Mouse (Mus musculus): Measurements from ENCODE around the gene Sgca. TPM values are rescaled to one million over a fixed set of nuclear protein-coding genes. Genes with fewer than 3 reads are reported as not detected.

Gene Sgca
- polyA plus RNA-seq, 1 experiment from 2014 or later = 0.60 TPM

DNA sequence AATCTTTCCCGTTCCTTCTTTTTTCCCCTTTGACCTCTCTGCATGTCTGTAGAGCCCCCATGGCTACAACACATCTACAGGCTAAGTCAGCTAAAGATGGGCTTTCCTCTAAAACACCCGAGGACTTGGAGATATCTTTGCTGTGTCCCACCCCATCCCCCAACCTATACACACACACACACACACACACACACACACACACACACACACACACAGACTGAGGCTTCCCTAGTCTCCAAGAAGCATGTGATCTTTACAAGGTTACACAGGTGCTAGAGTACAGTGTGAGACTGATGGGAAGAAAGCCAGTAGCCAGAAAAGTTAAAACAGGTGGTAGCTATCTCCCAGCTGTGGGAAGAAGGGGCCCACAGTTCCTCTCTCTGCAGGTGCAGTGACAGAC, 10.3 kb upstream of the Sgca start:
- Histone ChIP-seq H3K4me3 (ENCODE audit: low read depth, low read length) (no peak overlapping the region), H3K9me3 (ENCODE audit: control insufficient read depth, low read length) (no peaks in the 10 kb centered on the region), H3K4me1 (ENCODE audit: control insufficient read depth, insufficient read depth, low read length) (peaks cover 20% of the 10 kb centered on the region), H3K27ac (replicated peaks; ENCODE audit: low read depth, low read length) (no peak overlapping the region), H3K27me3 (ENCODE audit: control insufficient read depth, insufficient read depth, low read length) (no peaks in the 10 kb centered on the region), H3K4me2 (ENCODE audit: low read depth, severe bottlenecking) (no peak overlapping the region), H3K9ac (ENCODE audit: low read length) (no peak overlapping the region), H3K36me3 (ENCODE audit: control insufficient read depth, insufficient read depth, low read length) (no peaks in the 10 kb centered on the region)
- no peak for DNase-seq (ENCODE audit: low spot score)
- WGBS = 77% methylated on average over 2 of the region's 2 CpGs
- ATAC-seq (ENCODE audit: insufficient number of reproducible peaks, low FRiP score, low TSS enrichment, low read depth) = no peak

- Histone ChIP-seq H3K4me2 (ENCODE audit: low read depth, severe bottlenecking) (no peak overlapping the region), H3K4me1 (ENCODE audit: control insufficient read depth, insufficient read depth, low read length) (peaks cover 20% of the 10 kb centered on the region)
- WGBS = 79% methylated on average over 5 of the region's 5 CpGs
Observed at GRCm38 (mm10) chr11:94985822-94986221, 9.7 kb upstream of the Sgca start.

GRCm38 (mm10) chr11:94985140-94985539, 9.0 kb upstream of the Sgca start:
- H3K27me3 ChIP-seq (ENCODE audit: control insufficient read depth, insufficient read depth, low read length) = no peaks in the 10 kb centered on the region
- no peaks in the 10 kb centered on the region for H3K36me3 ChIP-seq (ENCODE audit: control insufficient read depth, insufficient read depth, low read length)
- no peak overlapping the region for H3K27ac ChIP-seq (replicated peaks; ENCODE audit: low read depth, low read length)
- WGBS = 49% methylated on average over 1 of the region's 1 CpGs
- peaks cover 14% of the 10 kb centered on the region for H3K4me1 ChIP-seq (ENCODE audit: control insufficient read depth, insufficient read depth, low read length)
- H3K4me2 ChIP-seq (ENCODE audit: low read depth, severe bottlenecking) = no peak overlapping the region
- no peak overlapping the region for H3K9ac ChIP-seq (ENCODE audit: low read length)
- DNase-seq (ENCODE audit: low spot score) (peak; percentile 38), ATAC-seq (ENCODE audit: insufficient number of reproducible peaks, low FRiP score, low TSS enrichment, low read depth) (no peak)
- no peaks in the 10 kb centered on the region for H3K9me3 ChIP-seq (ENCODE audit: control insufficient read depth, low read length)
- H3K4me3 ChIP-seq (ENCODE audit: low read depth, low read length) = no peak overlapping the region

More at GRCm38 (mm10) chr11:94985822-94986221, 9.7 kb upstream of the Sgca start:
- DNase-seq (ENCODE audit: low spot score) = no peak
- H3K27ac ChIP-seq (replicated peaks; ENCODE audit: low read depth, low read length) = no peak overlapping the region
- no peaks in the 10 kb centered on the region for H3K9me3 ChIP-seq (ENCODE audit: control insufficient read depth, low read length)
- H3K9ac ChIP-seq (ENCODE audit: low read length) = no peak overlapping the region
- H3K27me3 ChIP-seq (ENCODE audit: control insufficient read depth, insufficient read depth, low read length) = no peaks in the 10 kb centered on the region
- no peak overlapping the region for H3K4me3 ChIP-seq (ENCODE audit: low read depth, low read length)
- ATAC-seq (ENCODE audit: insufficient number of reproducible peaks, low FRiP score, low TSS enrichment, low read depth) = no peak
- no peaks in the 10 kb centered on the region for H3K36me3 ChIP-seq (ENCODE audit: control insufficient read depth, insufficient read depth, low read length)

GRCm38 (mm10) chr11:94979462-94980179, 3.5 kb upstream of the Sgca start:
- H3K4me1 ChIP-seq (ENCODE audit: control insufficient read depth, insufficient read depth, low read length) = no peaks in the 10 kb centered on the region
- no peak overlapping the region for H3K9ac ChIP-seq (ENCODE audit: low read length)
- H3K27ac ChIP-seq (replicated peaks; ENCODE audit: low read depth, low read length) = 0 out of 2 replicates have a peak overlapping the region, but pooled peaks have one; percentile 4
- H3K9me3 ChIP-seq (ENCODE audit: control insufficient read depth, low read length) = no peaks in the 10 kb centered on the region
- H3K36me3 ChIP-seq (ENCODE audit: control insufficient read depth, insufficient read depth, low read length) = no peaks in the 10 kb centered on the region
- H3K4me2 ChIP-seq (ENCODE audit: low read depth, severe bottlenecking) = no peak overlapping the region; the same call in 1 of the 2 replicates
- H3K27me3 ChIP-seq (ENCODE audit: control insufficient read depth, insufficient read depth, low read length) = no peaks in the 10 kb centered on the region
- ATAC-seq (ENCODE audit: insufficient number of reproducible peaks, low FRiP score, low TSS enrichment, low read depth) = peak; percentile 63; the same call in 1 of the 2 replicates
- no peak for DNase-seq (ENCODE audit: low spot score)
- H3K4me3 ChIP-seq (ENCODE audit: low read depth, low read length) = no peak overlapping the region
- WGBS = 81% methylated on average over 11 of the region's 11 CpGs

- H3K9me3 ChIP-seq (ENCODE audit: control insufficient read depth, low read length) = no peaks in the 10 kb centered on the region
- no peaks in the 10 kb centered on the region for H3K4me1 ChIP-seq (ENCODE audit: control insufficient read depth, insufficient read depth, low read length)
- DNase-seq (ENCODE audit: low spot score) (peak; percentile 98), ATAC-seq (ENCODE audit: insufficient number of reproducible peaks, low FRiP score, low TSS enrichment, low read depth) (peak; percentile 90)
- H3K9ac ChIP-seq (ENCODE audit: low read length) = peak overlapping the region; percentile 52; the same call in 1 of the 2 replicates
- no peaks in the 10 kb centered on the region for H3K27me3 ChIP-seq (ENCODE audit: control insufficient read depth, insufficient read depth, low read length)
- WGBS = under 1% methylated on average over 20 of the region's 20 CpGs
- no peak overlapping the region for H3K4me3 ChIP-seq (ENCODE audit: low read depth, low read length)
- no peaks in the 10 kb centered on the region for H3K36me3 ChIP-seq (ENCODE audit: control insufficient read depth, insufficient read depth, low read length)
- peak overlapping the region; percentile 37; the same call in 1 of the 2 replicates for H3K4me2 ChIP-seq (ENCODE audit: low read depth, severe bottlenecking)
- no peak overlapping the region for H3K27ac ChIP-seq (replicated peaks; ENCODE audit: low read depth, low read length)
Observed at GRCm38 (mm10) chr11:94978947-94979346, 2.8 kb upstream of the Sgca start.

- Histone ChIP-seq H3K4me2 (ENCODE audit: low read depth, severe bottlenecking) (peak overlapping the region; percentile 37; the same call in 1 of the 2 replicates), H3K4me3 (ENCODE audit: low read depth, low read length) (no peak overlapping the region), H3K27me3 (ENCODE audit: control insufficient read depth, insufficient read depth, low read length) (no peaks in the 10 kb centered on the region), H3K36me3 (ENCODE audit: control insufficient read depth, insufficient read depth, low read length) (no peaks in the 10 kb centered on the region), H3K27ac (replicated peaks; ENCODE audit: low read depth, low read length) (no peak overlapping the region), H3K9me3 (ENCODE audit: control insufficient read depth, low read length) (no peaks in the 10 kb centered on the region), H3K9ac (ENCODE audit: low read length) (peak overlapping the region; percentile 52; the same call in 1 of the 2 replicates), H3K4me1 (ENCODE audit: control insufficient read depth, insufficient read depth, low read length) (no peaks in the 10 kb centered on the region)
- whole genome bisulfite sequencing = 52% methylated on average over 9 of the region's 9 CpGs
- DNase-seq (ENCODE audit: low spot score) (no peak), ATAC-seq (ENCODE audit: insufficient number of reproducible peaks, low FRiP score, low TSS enrichment, low read depth) (peak; percentile 9; the same call in 1 of the 2 replicates)
Observed at GRCm38 (mm10) chr11:94978178-94978915, 2.2 kb upstream of the Sgca start.

GRCm38 (mm10) chr11:94974951-94975350, 1.2 kb downstream of the Sgca start:
- H3K9ac ChIP-seq (ENCODE audit: low read length) = no peak overlapping the region
- H3K4me1 ChIP-seq (ENCODE audit: control insufficient read depth, insufficient read depth, low read length) = no peaks in the 10 kb centered on the region
- H3K9me3 ChIP-seq (ENCODE audit: control insufficient read depth, low read length) = no peaks in the 10 kb centered on the region
- no peaks in the 10 kb centered on the region for H3K36me3 ChIP-seq (ENCODE audit: control insufficient read depth, insufficient read depth, low read length)
- WGBS = 92% methylated on average over 2 of the region's 2 CpGs
- H3K4me2 ChIP-seq (ENCODE audit: low read depth, severe bottlenecking) = no peak overlapping the region
- H3K4me3 ChIP-seq (ENCODE audit: low read depth, low read length) = no peak overlapping the region
- no peaks in the 10 kb centered on the region for H3K27me3 ChIP-seq (ENCODE audit: control insufficient read depth, insufficient read depth, low read length)
- DNase-seq (ENCODE audit: low spot score) (no peak), ATAC-seq (ENCODE audit: insufficient number of reproducible peaks, low FRiP score, low TSS enrichment, low read depth) (no peak)
- H3K27ac ChIP-seq (replicated peaks; ENCODE audit: low read depth, low read length) = no peak overlapping the region

DNA sequence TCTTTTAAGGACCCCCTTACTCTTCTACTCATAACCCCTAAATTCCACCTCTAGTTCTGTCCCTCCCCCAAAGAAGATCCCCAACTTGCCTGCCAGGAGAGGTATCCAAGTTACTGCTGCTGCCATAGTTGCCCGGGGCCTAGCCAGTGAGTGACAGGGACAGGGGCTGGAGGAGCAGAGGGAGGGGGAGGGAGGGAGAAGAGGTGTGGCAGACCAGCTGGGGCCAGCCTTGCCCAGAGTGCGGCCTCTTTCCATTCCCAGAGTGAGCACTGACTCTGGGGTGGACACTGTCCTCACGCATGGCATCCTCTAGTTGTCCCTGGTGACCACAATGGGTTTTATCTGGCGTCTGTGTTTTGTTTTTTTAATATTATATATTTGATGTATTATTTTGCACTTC, 2.8 kb downstream of the Sgca start:
- H3K4me3 ChIP-seq (ENCODE audit: low read depth, low read length) = no peak overlapping the region
- no peaks in the 10 kb centered on the region for H3K27me3 ChIP-seq (ENCODE audit: control insufficient read depth, insufficient read depth, low read length)
- DNase-seq (ENCODE audit: low spot score) (no peak), ATAC-seq (ENCODE audit: insufficient number of reproducible peaks, low FRiP score, low TSS enrichment, low read depth) (no peak)
- 53% methylated on average over 4 of the region's 4 CpGs for WGBS
- no peaks in the 10 kb centered on the region for H3K4me1 ChIP-seq (ENCODE audit: control insufficient read depth, insufficient read depth, low read length)
- no peaks in the 10 kb centered on the region for H3K9me3 ChIP-seq (ENCODE audit: control insufficient read depth, low read length)
- no peak overlapping the region for H3K9ac ChIP-seq (ENCODE audit: low read length)
- H3K27ac ChIP-seq (replicated peaks; ENCODE audit: low read depth, low read length) = no peak overlapping the region
- H3K4me2 ChIP-seq (ENCODE audit: low read depth, severe bottlenecking) = no peak overlapping the region
- H3K36me3 ChIP-seq (ENCODE audit: control insufficient read depth, insufficient read depth, low read length) = no peaks in the 10 kb centered on the region

Data from limb, embryonic 11.5 days (tissue).